Mouse (Mus musculus) spleen, adult 12 weeks (tissue): Measurements from ENCODE around the gene Maats1.

ENCODE experiments used
- DNase-seq: peaks from one replicate; pipeline ENCODE4 v3.0.0; 2022; ENCODE audit warnings: low spot score

The Maats1 gene

GRCm38 (mm10) chr16:38294685-38295348 lies 47.1 kb downstream of the Maats1 start, which contains the start of gene Nr1i2:
Gene Nr1i2, minus strand, starts transcription at chr16:38294824.
- no peak for DNase-seq

- no peak for DNase-seq
These were observed 51.8 kb downstream of the Maats1 start for GRCm38 (mm10) chr16:38290151-38290550.

GRCm38 (mm10) chr16:38288851-38289250 lies 53.1 kb downstream of the Maats1 start:
- no peak for DNase-seq

GRCm38 (mm10) chr16:38287762-38288161 lies 54.2 kb downstream of the Maats1 start:
- DNase-seq = no peak

GRCm38 (mm10) chr16:38287357-38287756 lies 54.6 kb downstream of the Maats1 start:
- no peak for DNase-seq

GRCm38 (mm10) chr16:38286541-38286940 lies 55.4 kb downstream of the Maats1 start:
- DNase-seq = no peak

- DNase-seq = no peak
These were observed 56.1 kb downstream of the Maats1 start for GRCm38 (mm10) chr16:38285801-38286200.

- DNase-seq = no peak
These were observed 58.6 kb downstream of the Maats1 start for GRCm38 (mm10) chr16:38283300-38283699.

- no peak for DNase-seq
These were observed 59.3 kb downstream of the Maats1 start for GRCm38 (mm10) chr16:38282559-38283160.

GRCm38 (mm10) chr16:38280951-38281350 lies 61.0 kb downstream of the Maats1 start:
- DNase-seq = no peak

GRCm38 (mm10) chr16:38279794-38280193 lies 62.1 kb downstream of the Maats1 start:
- DNase-seq = no peak

GRCm38 (mm10) chr16:38274737-38275136 lies 67.2 kb downstream of the Maats1 start:
- no peak for DNase-seq

- DNase-seq = no peak
These were observed 69.5 kb downstream of the Maats1 start for GRCm38 (mm10) chr16:38272483-38272882.

- no peak for DNase-seq
These were observed 70.3 kb downstream of the Maats1 start for GRCm38 (mm10) chr16:38271601-38272000.

- no peak for DNase-seq
These were observed 86.0 kb downstream of the Maats1 start for GRCm38 (mm10) chr16:38255927-38256326.

- no peak for DNase-seq
These were observed 86.8 kb downstream of the Maats1 start for GRCm38 (mm10) chr16:38255107-38255506.

GRCm38 (mm10) chr16:38254001-38254400 lies 87.9 kb downstream of the Maats1 start:
- no peak for DNase-seq

- no peak for DNase-seq
These were observed 91.5 kb downstream of the Maats1 start for GRCm38 (mm10) chr16:38250467-38250866.

GRCm38 (mm10) chr16:38248331-38248961 lies 93.5 kb downstream of the Maats1 start:
- no peak for DNase-seq
